Mouse (Mus musculus) heart, postnatal 0 days (tissue): Measurements from ENCODE around the gene Nova2.

Experiments used
- CTCF ChIP-seq: IDR thresholded peaks from 2 replicates; pipeline ENCODE4 v1.5.1; 2016; ENCODE audit warnings: antibody characterized with exemption, control low read depth, low read depth
- EP300 ChIP-seq: IDR thresholded peaks from 2 replicates; pipeline ENCODE4 v1.6.1; 2016; ENCODE audit warnings: antibody characterized with exemption, low read depth

DNA sequence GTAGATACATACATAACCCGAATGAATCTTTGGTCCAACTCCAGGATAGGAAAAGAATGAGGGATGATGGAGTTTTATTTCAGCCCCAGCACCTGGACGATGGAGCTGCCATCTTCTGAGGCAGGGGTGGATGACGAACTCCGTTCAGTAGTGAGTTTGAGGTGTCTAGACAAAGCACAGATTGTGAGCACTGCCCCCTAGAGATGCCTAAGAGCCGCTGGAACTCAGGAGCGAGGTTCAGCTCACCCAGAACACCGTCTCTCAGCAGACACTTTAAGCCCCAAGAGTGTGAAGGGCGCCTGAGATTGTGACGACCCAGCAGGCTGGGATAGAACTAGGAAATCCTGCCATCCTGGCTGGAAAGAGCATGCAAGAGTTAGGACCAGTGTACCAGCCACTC is 73.1 kb downstream of the Nova2 start:
- TF ChIP-seq EP300 (no peak), CTCF (no peak; the same call in 1 of the 2 replicates)
